Mouse (Mus musculus) layer of hippocampus, adult 18-20 months (tissue): ENCODE data around the gene Chst11. TPM values are rescaled to one million over a fixed set of nuclear protein-coding genes. Genes with fewer than 3 reads are reported as not detected.
"Not testable (repeated sequence)": the region's sequence is repeated elsewhere in the genome, so short reads cannot be mapped to it uniquely, and the experiment has no call there.

Experiments used
- DNase-seq, 2 experiments: peaks; one replicate each; pipeline ENCODE4 v3.0.0; 2022; ENCODE audit warnings: low spot score in 2 of 2
- total RNA-seq, 2 experiments: library from RNA; stranded (reverse); gene quantifications; 2 replicates each; pipeline ENCODE4 v1.2.3; 2021

The Chst11 gene
- total RNA-seq, 2 experiments from 2014 or later, result 51.1 to 51.9 TPM

DNA sequence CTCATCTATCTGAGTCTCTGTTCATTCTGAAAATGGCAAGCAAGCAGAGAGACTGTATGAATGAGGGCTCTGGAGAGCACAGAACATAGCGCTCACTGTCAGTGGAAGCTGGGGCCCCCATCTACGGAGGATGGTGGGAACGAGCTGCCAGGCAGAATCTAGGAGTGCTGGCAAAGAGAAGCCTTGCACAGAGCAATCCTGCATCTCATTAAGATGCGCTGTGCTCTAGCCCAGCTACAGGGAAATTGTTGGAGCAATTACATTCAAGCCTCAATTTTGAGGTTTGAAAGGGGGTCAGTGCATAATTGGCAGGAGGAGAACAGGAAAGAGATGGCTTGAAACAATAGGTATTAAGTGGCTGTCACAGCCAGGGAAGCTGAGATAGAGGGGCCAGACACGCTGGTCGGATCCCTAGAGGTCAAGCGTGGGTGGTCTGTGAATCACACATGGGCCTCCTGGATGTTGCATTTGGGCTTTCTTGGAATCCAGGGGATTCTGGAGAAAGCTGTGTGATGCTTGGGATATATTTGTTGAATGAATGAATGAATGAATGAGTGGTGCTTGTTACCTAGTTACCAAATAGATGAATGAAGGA is 121.0 kb downstream of the Chst11 start:
- peak; percentile 58 to 78 for DNase-seq

DNA sequence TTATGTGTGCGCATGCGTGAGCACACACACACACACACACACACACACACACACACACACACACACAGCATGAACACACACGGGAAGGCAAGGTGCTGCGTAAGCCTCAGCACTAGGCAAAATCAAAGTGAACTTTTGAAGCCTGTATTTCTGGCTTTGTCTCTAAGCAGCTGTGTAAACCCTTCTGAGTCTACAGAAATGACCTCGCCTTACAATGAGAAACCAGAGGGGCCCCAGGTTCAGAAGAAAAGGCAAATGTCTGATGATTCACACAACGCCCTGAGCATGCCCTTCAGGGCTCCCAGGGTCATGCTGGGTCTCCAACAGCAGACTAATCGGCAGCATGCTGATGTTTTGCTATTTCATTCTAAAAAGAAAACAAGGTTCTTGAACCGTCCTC is 122.1 kb downstream of the Chst11 start:
- no peak for DNase-seq

DNA sequence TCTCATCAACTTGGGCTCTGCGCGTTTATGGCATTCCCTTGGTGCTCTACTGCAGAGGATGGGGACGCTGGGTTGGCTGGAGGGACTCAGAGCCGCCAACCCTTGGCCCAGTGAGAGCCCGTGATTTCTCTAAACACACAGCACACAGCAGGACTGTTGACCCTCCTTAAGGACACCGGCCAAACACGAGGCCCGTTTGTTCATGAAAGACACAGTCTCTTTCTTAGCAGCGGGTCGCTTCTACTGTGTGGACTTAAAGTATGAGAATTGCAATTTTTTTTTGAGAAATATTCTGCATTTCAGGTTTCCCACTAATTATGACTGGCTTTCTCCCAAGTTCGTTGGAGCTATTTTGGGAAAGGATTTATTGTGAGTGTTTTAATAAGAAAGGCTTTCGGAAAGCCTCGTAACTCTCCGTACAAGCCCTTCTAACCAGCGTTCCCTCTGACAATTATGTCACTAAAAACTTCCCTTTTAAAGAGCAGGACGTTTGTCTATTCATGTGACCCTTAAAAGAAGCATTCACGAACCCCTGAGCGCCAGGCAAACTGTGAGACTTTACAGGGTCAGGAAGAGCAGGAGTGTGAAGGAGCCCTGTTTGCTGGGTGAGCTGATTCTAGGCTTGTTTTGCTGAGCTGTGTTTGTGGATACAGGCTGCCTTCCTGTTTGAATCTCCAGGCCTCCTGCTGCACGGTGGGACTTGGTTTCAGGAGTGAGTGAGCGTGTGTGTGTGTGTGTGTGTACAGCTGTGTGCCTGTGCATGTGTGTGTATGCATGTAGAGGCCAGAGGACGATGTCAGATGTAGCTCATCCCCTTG is 122.8 kb downstream of the Chst11 start:
- DNase-seq, result peak in 1 of 2 experiments; percentile 32

DNA sequence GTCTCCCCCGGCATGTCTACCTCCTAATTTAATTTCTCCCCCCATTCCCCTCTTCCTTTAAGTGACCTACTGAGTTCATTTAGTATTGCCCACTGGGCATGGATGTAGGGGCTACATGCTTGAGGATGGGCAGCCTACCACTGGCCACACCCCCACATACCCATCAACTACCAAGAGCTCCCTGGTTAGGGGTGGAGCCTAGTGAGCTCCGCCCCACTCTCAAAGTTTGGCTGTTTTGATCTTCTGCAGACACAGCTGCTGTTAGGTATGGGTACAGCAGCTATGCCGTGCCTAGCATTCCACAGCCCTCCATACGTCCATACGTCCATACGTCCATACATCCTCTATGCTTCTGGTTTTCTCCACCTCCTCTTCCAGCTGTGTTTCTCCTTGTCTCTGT is 123.6 kb downstream of the Chst11 start:
- no peak for DNase-seq

DNA sequence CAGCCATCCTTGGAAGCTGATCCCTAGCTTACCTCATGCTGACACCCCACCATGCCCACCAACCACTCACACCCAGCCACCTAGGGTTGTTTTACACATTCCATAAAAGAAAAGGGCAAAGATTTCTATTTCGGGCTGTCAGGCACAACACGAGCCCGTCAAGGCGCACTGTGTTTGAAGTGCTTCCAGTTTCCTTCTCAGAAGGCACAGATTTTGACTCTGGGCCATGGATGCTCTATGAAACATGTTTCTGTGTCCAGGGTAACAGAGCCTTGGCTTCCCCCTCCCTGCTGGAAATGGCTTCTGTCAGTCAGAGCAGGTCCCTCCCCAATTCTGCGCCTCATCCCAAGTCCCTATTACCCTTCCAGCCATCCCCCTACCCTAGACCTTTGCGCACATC is 125.7 kb downstream of the Chst11 start:
- peak in 1 of 2 experiments; percentile 59 for DNase-seq

DNA sequence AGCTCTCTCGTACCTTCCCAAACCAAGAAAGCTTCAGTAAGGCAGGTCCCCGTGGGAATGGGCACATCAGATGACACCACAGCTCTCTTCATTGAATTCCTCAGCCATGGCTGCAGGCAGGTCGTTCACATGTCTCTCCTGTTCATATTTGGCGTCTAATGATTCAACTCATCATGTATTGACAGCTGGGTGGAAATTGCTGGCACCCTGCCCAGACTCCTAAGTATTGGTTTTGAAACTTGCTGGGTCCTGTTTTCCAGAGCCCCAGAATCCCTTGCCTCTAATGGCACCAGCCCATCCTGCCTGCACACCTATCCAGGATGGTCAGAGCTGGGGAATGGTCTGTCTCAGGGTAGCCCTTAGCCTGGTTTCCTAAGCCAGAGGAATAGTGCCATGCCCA is 127.0 kb downstream of the Chst11 start:
- peak in 1 of 2 experiments; percentile 40 for DNase-seq

DNA sequence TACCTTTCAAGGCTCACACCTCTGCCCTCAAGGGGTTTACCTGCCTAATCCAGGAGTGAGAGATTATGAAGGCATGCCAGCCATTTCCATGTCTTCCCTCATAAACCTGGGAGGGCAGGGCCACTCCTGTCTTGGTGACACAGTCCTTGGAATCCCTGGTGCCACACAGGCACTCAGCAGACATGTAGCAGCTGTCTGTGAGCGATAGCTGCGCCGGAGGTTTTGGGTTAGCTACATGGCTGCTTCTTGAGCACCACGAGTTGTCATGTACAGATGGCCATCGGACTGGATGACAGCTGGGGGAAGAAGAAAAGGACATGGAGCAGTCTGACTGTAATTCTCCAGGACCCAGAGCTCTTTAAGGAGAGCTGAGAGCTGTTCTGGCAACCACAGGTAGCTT is 129.3 kb downstream of the Chst11 start:
- no peak for DNase-seq

DNA sequence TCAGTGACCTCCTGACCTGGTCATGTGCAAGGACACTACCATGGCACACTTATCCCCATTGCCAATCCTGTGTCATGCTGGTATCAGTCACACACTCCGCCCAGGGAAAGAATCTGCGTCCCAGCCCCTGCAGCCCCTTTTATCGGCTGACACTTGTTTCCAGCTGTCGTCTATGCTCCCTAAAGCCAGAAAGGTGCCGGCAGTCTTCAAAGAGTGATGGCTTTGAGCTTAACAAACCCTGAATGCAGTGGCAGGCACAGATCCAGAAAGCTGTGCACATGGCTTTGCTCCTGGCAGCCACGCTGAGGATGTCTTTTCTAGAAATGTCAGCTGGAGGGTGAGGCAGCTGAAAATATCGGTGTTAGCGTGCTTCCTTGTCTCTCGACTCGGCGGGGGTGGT is 131.6 kb downstream of the Chst11 start:
- DNase-seq, result no peak

DNA sequence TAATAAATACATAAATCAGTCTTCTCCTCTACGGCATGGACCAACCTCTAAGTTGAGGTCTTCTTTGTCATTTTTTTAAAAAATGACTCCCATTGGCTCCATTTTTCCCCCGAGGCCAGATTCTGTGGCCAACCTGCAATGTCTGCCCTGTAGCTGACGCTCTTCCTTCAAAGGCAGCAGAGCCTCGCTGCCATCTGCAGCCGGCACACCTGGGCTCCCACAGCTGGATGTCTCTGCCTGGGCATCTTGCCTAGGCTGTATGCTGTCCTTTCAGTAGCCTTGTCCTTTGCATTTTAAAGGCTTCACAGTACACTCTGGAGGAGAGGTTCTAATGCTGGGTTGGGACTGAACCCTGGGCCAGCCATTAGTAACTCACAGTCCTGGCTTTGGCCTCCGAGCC is 132.6 kb downstream of the Chst11 start:
- DNase-seq, result no peak

DNA sequence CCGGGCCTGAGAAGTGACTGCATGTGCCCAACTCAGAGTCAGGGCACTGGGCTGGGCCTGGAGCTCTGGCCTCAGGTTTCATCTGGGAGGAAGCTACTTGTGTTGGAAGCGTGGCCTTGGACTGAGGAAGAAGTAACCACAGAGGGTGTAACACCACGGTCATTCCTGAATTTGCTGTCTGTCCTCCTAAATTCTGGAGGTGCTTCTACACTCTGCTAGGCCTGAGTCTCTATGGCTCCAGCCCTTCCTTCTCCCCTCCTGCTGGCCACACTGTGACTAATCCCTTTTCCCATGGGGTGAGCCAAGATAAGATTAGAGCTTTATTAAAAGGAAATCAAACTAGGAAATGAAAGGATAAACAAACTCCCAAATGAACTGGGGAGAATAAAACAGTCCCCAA is 133.3 kb downstream of the Chst11 start:
- no peak for DNase-seq

DNA sequence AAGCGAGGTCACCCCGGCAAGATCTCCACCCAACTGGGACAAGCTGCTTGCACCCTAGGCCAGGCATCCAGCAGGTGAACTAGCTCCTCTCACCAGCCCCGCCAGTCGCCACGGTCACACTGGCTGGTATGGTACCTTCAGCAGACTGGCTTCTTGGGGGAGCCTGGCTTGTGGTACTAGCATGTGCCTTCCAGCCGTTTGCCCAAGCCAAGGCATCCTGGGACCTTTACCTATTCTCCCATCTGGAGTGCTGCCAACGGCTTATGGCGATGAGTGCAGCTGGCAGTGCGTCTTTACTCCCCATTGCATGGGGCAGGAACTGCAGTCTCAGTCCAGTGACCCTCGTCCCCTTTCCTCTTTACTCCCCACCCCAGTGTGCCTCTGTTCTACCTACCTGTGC is 133.7 kb downstream of the Chst11 start:
- DNase-seq, result no peak

DNA sequence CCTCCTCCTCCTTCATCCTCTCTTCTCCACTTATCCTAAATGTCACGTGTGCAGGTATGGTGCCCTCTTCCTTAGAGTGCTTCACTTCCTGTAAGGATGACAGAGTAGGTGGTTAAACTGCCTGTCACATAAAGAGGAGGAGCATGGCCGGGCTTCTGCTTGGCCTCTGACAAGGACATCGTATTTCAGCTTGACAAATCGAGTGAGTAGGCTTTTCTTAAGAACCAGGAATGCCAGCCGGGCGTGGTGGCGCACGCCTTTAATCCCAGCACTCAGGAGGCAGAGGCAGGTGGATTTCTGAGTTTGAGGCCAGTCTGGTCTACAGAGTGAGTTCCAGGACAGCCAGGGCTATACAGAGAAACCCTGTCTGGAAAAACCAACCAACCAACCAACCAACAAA is 134.2 kb downstream of the Chst11 start:
- not testable (repeated sequence) for DNase-seq

DNA sequence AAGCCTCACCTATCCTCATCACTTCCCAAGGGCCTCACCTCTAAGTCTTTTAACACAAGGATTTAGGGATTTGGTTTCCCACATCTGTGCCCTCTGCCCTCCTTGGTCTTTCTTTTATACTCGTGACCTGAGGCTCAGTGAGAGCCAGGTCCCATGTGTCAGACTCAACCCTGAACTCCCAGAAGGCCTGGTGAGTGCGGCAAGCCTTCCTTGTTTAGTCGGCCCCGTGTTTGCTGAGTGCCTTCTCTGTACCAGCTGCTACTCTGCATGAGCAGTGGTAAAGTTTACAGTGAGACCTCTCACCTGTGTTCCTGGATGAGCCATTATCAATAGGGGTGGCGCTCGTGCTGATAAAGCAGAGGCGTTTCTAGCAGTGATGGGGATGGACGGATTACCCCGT is 134.6 kb downstream of the Chst11 start:
- DNase-seq, result no peak

DNA sequence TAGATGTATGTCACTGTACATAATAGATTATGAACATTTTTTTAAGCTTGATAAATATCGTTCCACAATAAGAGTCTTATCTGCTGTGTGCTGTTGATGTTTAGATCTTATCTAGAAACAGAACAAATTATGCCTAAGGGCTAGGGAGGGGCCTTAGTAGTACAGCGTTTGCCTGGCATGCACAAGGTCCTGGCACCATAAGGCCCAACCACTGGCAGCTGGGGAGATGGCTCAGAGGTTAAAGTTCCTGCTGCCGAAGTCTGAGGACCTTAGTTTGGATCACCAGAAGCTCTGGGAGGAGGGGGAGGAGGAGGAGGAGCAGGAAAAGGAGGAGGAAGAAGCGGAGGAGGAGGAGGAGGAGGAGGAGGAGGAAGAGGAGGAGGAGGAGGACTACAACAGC is 135.6 kb downstream of the Chst11 start:
- DNase-seq, result no peak

DNA sequence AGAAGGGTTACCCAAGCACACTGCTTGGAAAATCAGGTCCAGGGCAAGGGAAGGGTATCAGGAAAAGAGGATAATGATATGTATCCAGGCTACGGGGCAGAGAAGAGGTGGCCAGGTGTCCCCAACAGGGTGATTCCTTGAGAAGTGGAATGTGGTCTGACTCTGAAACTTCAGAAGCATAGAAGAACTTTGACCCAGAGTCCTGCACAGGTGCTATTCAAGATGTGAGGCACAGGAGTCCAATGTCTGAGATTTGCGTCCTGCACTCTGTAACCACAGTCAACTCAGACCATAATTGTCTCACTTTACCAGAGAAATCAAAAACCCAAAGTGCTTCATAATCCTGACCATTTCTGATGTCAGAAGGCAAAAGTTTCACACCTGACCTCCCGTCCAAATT is 139.3 kb downstream of the Chst11 start:
- no peak for DNase-seq

DNA sequence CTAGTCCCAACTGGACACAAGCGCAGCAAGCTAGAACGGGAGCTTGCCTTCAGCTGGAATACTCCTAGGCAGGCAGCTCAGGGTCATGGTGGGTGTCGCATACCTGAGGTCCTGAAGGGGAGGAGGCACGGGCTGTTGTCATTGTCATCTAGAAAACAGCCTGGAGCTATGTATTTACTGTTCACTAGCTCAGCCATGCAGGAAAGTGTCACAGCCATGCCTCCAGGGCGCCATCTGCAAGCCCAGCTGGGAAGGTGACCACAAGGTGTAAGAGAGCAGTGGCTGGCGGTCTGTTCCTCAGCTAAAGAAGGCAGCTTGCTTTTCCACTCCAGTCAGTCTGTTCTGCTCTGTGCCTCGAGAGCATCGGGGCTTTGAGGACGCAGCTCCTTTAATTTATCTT is 141.1 kb downstream of the Chst11 start:
- DNase-seq, result no peak

DNA sequence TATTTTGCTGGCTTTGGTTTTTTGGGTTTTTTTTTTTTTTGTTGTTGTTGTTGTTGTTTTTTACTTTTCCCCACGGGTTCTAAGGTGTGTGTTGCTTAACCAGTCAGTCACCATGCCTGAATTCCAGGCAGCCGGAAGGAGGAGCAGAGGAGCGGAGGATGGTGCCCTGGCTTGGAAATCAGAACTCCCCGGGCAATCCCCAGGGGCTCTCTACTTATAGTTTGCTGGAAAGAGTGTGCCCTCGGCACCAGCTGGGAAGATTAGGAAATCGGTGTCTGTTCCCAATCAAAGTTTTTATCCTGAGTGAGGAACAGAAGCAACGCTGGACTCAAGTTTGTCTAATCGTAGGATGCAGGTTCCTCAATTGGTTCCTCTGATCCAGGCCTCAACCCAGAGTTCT is 143.1 kb downstream of the Chst11 start:
- no peak for DNase-seq

DNA sequence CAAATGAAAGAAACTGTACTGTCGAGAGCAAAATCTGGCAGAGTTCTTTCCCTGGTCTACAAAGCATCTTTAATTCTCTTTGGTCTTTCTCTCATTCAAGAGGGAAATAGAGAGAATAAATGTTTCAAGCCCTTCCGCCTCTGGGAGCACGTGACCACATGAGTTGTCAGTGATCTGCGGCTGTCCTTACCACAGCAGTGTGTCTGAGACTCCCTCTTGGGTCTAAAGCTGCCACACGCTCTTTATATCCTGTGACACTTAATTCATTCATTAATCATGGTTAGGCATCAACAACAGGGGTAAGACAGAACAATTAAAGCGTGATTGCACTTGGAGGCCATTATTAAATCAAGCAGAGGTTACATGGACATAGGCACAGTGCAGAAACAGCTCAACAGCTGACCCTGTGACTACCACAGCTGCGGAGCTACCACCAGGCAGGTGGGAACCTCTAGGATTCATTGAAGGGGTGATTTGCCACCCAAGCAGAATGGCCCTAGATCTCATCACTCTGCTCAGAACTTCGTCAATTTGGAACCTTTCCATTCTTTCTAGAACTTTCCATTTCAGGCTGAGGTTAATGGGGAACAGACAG is 144.4 kb downstream of the Chst11 start:
- no peak for DNase-seq

DNA sequence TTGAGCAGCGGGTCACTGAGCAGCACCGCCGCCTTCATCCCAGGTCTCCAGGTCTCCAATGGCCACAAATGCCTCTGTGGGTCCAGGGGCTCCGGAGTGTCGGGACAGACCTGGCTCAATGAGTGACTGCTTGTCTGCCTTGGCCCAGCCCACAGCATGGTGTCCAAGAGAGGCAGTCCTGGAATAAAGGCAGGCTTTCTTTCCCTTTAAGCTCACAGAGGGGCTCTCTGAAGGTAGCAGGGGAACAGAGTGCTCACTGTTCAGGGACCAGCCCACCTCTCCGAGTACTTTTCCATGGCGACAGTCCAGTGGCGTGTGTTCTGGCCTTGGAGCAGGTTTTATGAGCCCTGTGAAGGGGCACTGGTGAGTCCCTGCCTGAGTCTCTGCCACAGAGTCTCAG is 145.3 kb downstream of the Chst11 start:
- DNase-seq, result no peak

DNA sequence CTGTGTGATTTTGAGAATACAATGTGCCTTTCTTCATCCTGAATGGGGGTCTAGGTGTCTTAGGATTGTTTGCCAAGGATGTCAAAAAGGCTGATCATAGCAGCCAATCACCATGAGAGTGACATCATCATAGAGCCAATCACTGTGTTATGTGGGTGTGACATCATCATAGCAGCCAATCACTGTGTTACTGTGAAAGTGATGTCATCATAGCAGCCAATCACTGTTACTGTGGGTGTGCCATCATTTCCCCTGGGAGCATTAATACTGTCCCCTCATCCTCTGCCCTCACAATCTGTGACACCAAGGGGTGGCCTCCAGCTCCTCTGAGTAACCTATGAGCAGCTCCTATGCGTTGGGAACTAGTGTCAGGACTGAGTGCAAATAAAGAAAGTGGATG is 146.6 kb downstream of the Chst11 start:
- DNase-seq, result no peak

DNA sequence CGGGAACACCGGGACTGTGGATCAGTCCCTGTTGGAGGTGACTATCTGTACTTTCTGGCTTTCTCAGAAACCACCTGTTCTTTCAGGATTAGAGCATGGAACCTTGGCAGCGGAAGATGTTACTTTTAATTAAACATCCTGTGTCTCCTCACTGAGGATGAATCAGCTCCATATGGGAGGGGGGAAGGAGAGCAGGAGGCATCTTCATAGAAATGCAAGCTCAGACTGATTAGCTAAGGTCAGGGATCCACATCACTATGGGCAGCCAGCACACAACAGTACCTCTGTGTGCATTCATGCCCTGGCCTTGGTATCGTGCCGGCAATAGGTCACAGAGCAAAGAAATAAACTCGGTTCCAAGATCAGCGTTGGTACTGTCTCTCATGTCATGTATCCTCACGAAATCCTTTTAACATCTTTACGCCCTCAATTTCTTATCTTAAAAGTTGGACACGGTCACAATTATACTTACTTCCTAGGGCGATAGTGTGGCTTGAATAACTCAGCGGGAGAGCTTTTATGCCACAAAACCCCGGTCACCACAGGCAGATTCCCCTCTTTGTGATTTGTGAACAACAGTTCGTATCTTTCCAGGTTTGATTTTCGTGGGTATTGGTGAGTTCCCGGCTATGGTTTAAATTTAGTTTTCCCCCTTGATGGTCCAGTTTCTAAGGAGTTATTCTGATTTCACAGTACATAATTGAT is 148.7 kb downstream of the Chst11 start:
- DNase-seq, result peak in 1 of 2 experiments; percentile 46

DNA sequence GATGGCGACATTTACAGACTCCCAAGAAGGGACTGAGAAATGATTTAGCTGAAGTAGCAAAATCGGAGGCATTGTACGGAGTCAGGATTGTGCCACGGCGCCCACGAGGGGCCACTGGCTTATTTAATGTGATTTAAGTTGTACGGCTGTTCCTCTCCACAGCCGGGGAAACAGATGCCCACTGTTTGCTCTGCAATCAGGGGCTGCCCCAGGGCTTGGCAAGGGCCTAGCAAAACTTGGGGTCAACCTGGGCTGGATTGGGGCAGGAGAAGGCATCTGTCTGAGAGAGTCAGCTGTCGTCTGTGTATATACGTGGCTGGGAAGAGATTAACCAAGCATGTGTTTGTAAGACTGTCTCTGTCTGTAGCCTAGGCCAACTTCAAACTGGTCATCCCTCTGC is 149.6 kb downstream of the Chst11 start:
- no peak for DNase-seq
